Mouse (Mus musculus): ENCODE measurements at regions not wholly inside any gene's neighbourhood (a gene's known extent, or its start where the extent isn't known, plus 50 kb on each side); places are given as distances from the start of the nearest gene placed in this dataset.

DNA sequence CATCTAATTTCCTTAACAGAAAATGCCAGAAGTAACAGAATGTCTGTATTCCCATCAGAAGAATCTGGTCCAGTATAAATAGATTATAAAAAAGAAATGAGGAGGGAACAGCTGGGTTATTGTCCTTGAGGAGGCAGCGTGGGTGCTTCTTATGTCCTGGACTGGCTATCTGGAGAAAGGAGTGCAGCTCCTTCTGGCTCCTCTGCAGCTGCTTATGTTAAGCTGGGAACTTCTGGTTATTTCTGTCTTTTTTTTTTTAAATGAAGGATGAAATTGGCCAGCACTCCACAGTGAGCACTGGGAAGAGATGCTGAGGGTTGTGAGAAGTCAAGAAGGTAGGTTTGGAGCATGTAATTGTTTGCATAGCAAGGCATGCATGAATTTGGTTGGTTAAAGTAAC is 441.5 kb downstream of the Ebf1 start:
- no peak for DNase-seq (ENCODE audit: low read depth, low spot score)

DNA sequence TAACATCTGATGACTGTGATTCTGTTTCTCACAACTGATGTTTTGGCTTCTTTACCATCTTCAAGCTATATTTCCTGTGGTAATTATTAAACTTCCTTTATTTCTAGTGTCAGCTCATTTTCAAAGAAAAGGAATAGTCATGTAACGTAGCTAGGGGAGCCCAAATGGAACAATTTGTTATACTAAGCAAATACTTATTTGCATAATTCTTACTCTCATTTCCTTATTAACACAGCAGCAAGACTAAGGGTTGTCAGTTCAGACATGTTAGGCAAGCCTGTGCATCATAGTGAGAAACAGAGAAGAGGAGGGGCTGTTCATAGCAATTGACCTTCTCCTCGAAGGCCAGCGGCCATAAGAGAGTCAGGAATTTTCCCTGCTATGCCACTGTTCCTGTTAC is 449.5 kb downstream of the Ebf1 start:
- DNase-seq (ENCODE audit: low read depth, low spot score), result no peak

DNA sequence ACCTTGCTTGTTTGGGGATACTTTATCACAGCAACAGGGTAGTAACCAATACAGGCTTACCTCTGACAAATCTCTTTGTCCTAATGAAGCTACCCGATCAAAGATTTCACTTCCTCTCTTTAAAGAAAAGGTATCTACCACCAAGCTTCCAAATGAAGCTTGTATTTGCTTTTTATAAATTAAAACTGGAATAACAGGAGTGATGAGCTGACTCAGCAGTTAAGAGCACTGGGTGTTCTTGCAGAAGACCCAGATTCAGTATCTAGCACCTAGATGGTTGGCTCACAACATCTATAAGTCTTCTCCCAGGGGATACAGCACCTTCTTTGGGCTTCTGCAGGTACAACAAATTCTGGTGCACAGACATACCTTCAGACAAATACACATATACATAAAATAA is 453.2 kb downstream of the Ebf1 start:
- DNase-seq (ENCODE audit: low read depth, low spot score), result no peak

DNA sequence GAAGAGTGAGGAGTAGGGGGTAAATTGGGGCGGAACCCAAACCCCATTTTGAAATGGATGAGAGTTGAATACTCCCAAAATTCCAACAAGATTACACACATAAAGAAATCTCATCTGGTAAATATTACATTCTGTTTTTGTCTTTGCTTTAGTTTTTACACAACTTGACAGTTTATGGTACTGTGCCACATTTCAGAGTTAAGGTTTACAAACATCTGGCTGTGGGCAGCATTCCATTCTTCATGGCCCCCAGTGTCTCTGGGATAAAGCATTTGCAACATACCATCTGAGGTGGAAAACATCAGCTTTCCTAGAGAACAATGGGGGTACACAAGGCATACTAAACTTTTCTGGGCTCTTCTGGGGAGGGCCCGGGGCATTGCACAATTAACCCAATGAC is 454.1 kb downstream of the Ebf1 start:
- DNase-seq (ENCODE audit: low read depth, low spot score), result no peak

DNA sequence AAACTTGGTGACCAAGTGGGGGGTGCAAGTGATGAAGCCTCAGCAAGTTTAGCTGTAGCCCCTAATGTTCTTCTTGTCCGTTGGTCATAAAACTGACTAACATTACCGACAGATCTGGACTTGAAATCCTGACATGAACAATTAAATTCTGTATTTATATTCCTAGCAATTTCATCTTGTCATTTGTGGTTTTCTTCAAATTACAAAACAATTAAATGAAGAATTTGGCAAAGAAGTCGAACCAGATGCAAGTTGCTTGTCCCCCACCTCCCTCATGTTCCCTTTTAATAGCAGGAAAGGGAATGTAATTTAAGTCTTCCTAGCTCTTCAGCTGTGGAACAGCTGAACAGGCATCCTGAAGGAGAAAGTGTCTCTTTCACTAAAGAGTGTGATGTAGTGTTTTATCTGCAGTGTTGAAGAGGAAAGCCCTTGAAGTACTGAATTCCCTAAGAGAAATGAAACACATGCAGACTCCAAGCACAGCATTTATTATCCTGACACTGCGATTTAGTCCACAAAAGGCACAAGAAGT is 467.5 kb downstream of the Ebf1 start:
- DNase-seq (ENCODE audit: low read depth, low spot score), result no peak

DNA sequence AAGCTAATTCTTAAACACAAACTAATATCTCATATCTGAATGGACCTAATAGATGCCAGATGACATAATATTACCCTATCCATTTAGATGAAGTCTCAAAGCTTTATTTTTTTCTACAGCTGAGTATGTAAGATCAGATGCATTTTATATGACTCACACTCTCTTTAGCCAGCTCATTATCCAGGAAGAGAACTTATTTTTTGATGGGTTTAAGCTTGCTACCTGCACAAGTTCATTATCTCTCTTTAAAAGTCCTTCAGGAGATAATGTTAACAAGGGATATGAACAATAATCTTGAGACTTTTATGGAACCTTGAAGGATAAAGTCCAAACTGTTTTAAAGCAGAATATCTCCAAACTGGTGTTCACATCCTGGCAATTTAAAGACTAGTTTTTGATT is 468.0 kb downstream of the Ebf1 start:
- DNase-seq (ENCODE audit: low read depth, low spot score), result no peak

DNA sequence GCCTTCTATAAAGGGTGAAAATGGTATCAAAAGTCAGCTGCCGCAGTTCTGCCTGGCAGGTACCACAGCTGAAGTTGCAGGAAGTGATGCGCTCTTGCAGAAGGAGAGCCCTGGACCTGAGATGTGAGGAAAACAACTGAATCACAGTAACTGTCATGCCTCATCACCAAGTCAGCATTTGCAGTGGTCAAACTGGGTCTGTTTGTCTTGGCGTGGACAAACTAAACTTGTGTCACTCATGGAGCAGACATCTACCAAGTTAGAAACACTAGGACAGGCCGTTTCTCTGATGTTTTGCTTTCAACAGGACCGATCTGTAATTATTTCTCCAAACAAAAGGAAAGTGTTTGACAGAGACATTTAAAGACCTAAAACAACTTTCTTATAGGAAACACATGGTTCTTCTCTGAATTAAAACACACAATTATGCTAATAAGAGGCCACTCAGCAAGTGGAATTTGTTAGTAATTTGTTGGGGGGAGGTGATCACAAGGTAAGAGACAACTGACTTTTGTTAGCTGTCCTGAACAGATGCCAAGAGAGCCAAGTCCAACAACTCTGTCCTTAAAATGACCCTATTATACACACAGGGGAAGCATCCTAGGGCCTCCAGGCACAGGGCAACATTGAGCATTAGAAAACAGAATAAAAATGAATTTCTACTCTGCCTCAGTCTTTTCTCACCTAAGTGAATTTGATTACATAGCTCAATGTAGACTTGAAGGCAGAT is 470.2 kb downstream of the Ebf1 start:
- no peak for DNase-seq (ENCODE audit: low read depth, low spot score)

DNA sequence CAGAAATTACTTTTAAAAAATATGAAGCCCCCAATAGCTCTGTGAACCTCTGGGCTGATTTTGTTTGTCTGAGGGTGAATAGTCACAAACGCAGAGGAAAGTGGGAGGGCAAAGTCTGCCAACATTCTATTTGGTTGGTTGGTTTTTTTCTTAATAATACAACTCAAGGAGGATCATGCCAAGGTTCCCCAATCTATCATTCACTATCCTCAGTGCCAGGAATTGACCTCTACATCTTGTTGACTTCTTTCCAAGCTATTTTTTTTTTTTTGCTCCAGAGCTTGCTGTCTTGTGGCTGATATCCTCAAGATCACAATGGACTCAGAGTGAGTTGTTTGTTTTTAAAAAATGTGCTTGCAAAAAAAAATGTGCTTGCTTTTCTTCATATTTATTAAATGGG is 471.2 kb downstream of the Ebf1 start:
- DNase-seq (ENCODE audit: low read depth, low spot score), result no peak

DNA sequence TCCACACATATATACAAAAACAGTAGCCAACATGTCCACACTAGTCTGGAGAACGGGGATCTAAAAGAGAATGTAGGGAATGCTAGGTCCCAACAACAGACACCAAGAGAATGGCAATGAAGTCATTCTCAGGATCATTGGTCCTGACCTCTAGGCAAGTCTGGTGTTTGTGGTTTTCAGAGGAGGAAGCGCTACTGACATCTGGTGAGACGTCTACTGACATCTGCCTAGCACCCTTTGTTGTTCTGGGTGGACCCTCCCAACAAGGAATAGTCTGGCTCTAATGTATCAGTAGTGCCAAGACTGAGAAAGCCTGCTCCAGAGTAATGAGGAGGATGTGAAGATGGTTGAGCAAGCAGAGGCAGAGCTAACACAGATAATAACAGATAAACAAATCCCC is 472.4 kb downstream of the Ebf1 start:
- no peak for DNase-seq (ENCODE audit: low read depth, low spot score)

DNA sequence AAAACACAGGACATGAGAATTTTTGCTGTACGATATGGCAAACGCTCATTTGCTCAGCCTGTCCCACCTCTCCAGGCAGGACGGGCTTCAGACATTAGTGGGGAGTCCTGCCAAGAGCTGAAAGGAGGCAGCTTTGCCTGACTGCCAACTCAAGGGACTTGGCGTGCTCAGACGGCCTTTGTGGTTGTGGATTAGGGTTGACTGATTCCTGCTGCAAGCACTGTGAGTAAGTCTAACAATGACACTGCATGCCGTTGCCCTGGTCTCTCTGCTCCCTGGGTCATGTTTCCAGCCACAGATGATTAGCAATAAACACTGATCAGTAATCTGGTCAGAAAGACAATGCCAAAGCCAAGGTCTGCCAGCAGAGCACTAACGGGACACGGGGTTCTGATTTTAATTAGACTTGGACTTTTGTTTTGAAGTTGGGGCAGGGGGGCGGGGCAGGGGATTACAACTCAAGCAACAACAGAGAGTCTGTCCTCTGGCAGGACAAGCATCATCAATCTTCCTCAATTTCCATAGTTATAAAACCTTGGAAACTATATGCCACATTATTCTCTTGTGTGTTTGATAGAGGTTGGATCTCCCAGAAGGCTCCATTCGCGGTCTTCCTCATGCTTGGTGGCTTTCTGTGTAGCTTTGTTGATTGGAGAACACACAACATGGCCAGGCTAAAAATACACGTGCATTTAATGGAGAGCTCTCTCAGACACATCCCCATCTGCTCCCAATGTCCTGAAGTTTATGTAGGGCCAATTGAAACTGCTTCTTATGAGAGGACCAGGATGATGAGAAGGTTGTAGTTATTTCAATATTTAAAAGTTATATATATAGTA is 486.6 kb downstream of the Ebf1 start:
- DNase-seq (ENCODE audit: low read depth, low spot score), result no peak

DNA sequence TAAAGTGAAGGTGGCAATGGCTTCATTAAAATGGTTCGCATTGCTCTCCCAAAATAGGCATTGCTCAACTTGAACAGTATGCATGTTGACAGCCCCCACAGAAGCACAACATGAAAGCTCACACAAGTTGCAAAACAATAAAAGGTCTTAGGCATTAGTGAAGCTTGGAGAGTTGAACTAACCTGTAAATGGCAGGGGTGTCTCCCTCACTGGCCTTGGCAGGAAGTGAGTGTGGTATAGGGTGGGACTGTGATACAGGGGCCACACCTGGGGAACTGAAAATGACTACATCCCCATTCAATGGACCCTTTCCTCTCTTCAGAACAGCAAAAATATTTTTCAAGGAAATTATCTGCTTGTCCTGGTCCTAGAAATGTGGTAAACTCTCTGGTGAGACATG is 499.6 kb downstream of the Ebf1 start:
- no peak for DNase-seq (ENCODE audit: low read depth, low spot score)

DNA sequence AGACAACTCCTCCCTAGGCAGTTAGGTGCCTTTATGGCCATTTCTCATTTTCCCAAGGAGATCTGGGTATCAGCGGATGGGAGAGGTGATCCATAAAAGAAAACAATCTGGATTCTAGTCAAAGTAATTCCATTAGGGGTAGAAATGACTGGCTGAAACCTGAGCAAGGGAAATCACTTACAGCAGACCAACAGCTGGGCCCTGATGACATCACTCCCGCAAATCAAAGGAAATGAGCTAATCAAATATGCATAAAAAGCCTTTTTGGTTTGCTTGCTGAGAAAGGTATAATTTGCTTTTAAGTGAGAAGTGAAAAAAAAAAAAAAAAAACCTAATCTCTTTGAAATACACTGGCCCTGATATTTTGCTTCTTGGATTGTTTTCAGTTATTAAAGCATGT is 506.2 kb downstream of the Ebf1 start:
- DNase-seq (ENCODE audit: low read depth, low spot score), result no peak

DNA sequence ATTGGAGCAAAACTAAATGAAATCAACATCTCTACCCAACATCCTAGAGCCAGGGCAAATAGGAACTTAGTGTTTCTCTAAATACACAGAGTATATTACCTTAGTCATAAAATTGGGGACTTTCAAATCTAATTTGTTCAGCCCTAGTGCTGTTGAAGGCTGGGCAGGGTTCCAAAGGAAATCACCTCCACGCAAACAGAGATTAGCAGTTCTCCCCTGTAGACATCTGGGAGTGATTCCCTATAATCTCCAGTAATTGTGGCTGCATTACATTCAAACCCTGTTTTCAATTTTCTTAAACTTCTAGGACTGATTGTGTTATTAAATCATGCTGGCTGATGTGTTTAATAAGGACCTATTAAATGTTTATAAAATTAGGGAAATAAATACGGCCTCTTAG is 519.7 kb downstream of the Ebf1 start:
- DNase-seq (ENCODE audit: low read depth, low spot score), result no peak

DNA sequence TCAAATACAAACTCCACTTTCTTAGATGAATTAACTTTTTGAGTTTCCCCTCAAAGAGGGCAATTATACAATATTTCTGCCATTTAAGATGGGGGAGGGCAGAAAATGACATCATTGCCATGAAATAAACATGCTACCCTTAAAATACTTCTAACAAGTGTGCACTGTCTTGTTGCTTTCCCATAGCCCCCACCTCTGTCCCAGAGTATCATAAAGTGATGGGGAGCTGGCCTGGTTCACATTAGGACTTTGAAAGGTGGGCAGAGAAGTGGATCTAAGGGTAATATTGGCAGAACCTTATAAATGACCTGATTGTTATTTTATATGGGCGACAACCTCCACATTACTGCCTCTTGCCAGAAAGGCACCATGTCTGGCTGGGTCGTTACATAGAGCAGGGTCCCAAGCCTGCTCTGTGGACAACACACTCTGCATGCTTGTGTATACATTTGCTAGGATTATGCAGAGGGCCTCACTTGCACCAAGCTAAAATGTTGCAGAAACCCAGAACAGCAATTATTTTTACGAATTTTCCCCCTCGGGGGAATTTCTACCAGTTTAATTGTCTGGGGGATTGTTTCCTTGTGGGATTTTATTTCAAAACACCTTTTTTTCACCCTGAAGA is 521.3 kb downstream of the Ebf1 start:
- DNase-seq (ENCODE audit: low read depth, low spot score), result no peak

DNA sequence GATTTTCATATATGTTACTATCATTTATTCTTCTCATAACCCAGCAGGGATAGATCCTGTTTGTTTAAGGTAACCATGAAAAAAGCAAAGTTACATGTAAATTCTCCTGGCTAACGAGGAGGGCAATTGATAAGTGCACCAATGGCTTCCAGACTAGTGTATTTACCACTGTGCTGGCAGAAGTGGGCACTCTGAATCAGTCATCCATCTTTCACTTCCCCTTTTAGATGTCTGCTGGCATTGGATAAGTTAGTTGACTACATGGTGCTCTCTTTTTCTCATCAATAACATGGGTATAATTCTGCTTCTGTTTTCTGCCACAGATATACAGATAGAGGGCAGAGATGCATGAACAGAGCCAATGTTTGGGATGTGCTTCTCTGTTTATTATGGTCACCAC is 523.4 kb downstream of the Ebf1 start:
- DNase-seq (ENCODE audit: low read depth, low spot score), result no peak

DNA sequence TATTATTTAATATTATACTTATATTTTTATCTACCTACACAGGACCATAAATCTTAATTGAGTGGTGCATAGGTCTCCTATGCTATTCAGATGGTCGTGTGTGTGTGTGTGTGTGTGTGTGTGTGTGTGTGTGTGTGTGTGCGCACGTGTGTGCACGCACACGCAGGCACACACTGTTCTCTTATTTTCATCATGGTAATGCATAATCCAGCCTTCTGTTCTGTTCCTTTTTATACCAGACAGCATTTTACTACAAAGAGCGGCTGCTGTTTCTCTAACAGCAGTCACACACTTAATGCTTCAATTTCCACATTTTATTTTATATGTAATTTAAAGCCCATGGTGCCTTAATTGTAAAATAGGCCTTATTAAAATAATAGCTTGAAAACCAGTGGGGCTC is 537.0 kb downstream of the Ebf1 start:
- DNase-seq (ENCODE audit: low read depth, low spot score), result no peak

DNA sequence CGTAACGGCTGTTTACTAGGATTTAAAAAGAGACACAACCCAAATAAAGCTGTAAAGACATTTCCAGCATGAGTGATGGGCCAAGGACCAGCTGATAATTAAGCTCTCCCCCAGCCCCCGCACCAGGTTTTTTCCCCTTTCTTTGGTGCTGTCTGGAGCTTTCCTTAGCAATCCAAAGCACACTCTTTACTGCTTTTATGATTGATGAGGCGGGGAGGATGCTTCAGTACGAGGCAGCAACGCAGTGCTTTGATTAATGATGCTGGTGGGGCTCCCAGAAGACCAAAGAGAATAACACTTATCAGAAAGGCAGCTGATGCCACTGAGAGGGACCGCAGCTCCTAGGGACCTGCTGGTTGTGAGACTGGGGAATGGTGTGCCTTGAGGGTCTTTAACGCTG is 537.4 kb downstream of the Ebf1 start:
- no peak for DNase-seq (ENCODE audit: low read depth, low spot score)

DNA sequence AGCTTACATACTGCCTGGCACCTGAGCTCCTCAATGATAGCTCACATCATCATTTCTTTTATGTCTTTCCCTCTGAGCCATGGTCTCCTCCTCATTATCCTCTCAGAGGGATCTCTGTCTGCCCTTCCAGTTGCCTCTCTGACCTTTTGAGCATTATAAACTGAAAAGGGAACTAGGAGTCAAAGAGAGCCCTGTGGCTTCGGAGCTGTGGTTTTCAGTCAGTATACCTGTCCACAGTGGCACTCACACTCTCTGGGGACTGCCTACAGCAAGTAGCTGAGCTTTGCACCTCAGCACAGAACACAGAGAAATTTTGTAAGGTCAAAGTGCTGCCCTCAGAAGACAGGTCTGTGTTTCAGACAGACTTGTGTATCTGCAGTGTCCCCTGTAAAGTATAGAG is 538.7 kb downstream of the Ebf1 start:
- no peak for DNase-seq (ENCODE audit: low read depth, low spot score)

DNA sequence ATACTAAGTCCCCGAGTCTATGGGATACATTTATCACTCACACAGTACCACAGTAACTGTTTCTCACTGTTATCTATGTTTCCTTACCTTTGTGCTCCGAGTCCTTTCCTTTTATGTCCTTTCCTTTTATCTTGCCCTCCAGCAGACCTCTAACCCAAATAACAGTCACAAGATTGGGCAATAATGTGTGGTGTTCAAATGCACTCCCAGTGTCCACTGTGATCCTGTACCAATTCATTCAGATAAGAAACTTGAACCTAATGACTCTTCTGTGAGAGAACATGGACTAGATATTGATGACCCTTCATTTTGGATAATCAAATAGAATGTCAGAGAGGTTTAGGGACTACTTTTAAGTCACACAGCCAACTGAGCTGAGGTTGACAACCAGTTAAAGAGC is 541.2 kb downstream of the Ebf1 start:
- DNase-seq (ENCODE audit: low read depth, low spot score), result no peak

DNA sequence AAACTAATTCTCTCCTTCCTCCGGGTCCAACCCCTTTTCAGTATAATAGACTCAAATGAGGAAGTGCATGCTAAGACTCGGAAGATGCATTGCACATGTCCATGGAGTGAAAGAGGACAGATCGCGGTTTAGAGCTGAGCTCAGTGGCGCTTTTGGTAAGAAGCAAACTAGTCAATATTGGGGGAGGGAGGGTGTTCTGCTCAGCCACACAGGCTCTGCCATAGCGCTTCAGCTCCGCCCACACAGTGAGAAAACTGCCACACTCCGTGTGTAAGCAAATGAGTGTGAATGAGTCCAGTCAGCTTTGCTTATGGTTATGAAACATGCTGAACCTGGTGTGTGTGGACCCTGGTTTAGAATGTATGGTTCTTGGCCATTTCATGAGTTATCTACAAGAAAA is 543.8 kb downstream of the Ebf1 start:
- peak; percentile 2 for DNase-seq (ENCODE audit: low read depth, low spot score)

DNA sequence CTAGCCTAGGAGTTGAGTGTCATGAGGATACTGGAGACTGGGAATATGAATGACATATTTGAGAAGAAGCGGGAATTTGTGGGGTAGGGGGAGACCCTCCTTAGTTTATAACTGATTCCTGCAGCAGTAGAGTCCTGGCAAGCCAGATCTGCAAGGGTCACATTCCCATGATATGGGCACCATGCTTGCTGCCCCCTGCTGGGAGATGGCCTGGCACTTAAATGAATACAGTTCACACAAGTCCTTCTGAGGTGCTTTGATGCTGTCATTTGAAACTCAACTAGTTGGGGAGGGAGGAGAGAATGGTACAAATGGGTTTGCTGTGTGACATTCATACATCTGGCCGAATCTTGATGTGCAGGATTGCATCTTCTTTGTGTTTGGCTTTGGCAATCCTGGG is 556.4 kb downstream of the Ebf1 start:
- DNase-seq (ENCODE audit: low read depth, low spot score), result no peak

DNA sequence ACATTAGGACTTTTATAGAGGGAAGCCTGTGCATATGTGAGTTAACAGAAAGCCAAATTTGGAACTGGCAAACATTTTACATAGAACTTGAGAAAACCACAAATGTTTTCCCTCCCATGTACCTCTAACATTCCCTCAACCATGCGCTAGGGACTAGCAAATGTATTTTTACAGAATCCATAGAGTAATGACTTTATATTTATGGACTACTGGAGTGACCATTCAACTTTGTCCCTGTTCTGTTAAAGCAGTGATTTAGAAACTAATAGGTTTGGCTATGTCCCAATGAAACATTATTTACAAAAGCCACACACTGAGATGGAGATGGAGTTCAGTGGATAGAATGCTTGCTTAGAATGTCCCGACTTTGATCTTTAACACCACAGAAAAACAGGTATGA is 557.0 kb downstream of the Ebf1 start:
- DNase-seq (ENCODE audit: low read depth, low spot score), result no peak

All from R1 (cell line).